Mouse (Mus musculus): ENCODE results near the gene Marc1. TPM values are rescaled to one million over a fixed set of nuclear protein-coding genes. Genes with fewer than 3 reads are reported as not detected.
A peak's percentile ranks its signal among the peaks of the same experiment; 100 is the strongest.

The Marc1 gene
- polyA plus RNA-seq, 2 experiments, result 10.3 to 22.6 TPM

DNA sequence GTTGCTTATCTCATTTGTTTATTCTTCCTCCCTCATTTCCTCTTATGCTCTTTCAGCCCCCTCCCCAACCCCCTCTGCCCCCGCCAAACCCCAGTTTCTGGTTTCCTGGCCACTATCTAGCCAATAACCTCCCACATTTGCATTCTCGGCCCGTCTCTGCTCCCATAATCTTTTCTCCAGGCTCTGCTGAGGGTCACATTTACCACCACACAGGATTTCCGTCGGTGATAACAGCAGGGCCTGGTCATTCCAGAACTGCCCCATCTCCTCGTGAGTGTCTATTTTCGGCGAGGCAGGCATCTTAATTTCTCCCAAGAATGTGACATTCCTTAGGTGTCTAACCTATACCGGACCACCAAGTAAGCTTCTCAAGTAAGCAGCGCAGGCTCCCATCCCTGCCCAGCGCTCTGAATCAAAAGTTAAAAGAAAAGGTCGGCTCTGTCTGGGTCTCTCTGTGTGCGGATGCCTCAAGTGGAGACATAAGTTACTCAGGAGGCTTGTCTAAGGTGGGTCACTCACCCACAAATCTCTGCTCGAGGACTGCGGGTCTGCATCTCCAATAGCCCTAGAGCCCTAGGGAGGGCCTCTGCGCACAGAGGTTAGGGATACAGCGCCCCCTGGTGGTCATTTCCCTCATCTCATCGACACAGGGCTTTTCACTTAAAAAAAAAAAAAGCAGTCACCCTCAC is 39.8 kb downstream of the Marc1 start:
- H3K27ac ChIP-seq, result no peak overlapping the region
- ATAC-seq (ENCODE audit: insufficient read depth) (peak; percentile 64), DNase-seq (ENCODE audit: low read depth in 3 of 3, low spot score in 3 of 3) (peak in 1 of 3 experiments; percentile 35)
- H3K9me3 ChIP-seq (ENCODE audit: control insufficient read depth, low read length), result no peaks in the 10 kb centered on the region
- peaks cover 0 to 10% of the 10 kb centered on the region in 2 experiments; a peak in 2 of 4 replicates for H3K4me1 ChIP-seq (replicated peaks; ENCODE audit: control insufficient read depth in 2 of 2, insufficient read depth in 2 of 2, low read length in 1 of 2)
- no peak for TF ChIP-seq EP300 (IDR thresholded peaks at IDR 0.05; ENCODE audit: low read depth)
- TF ChIP-seq CTCF (IDR thresholded peaks at IDR 0.05; ENCODE audit: low read depth), result peak; percentile 90
- H3K9ac ChIP-seq (replicated peaks), result no peak overlapping the region
- no peaks in the 10 kb centered on the region for H3K27me3 ChIP-seq (ENCODE audit: control insufficient read depth, insufficient read depth, low read length)
- peak overlapping the region; percentile 19; the same call in 1 of the 2 replicates for H3K4me2 ChIP-seq (ENCODE audit: low read depth)
- no peaks in the 10 kb centered on the region for H3K36me3 ChIP-seq (replicated peaks; ENCODE audit: control insufficient read depth, insufficient read depth, low read depth)
- 5% methylated on average over 18 of the region's 18 CpGs for WGBS (ENCODE audit: insufficient replicate concordance)
- no peak overlapping the region for H3K4me3 ChIP-seq (ENCODE audit: insufficient read depth in 1 of 2, low read depth in 2 of 2, low read length in 2 of 2)

GRCm38 (mm10) chr1:184763866-184764265 is 47.2 kb downstream of the Marc1 start:
- Histone ChIP-seq H3K4me3 (ENCODE audit: insufficient read depth in 1 of 2, low read depth in 2 of 2, low read length in 2 of 2) (no peak overlapping the region), H3K4me2 (ENCODE audit: low read depth) (no peak overlapping the region), H3K27ac (no peak overlapping the region), H3K9ac (replicated peaks) (no peak overlapping the region), H3K36me3 (replicated peaks; ENCODE audit: control insufficient read depth, insufficient read depth, low read depth) (no peaks in the 10 kb centered on the region), H3K9me3 (ENCODE audit: control insufficient read depth, low read length) (no peaks in the 10 kb centered on the region), H3K4me1 (replicated peaks; ENCODE audit: control insufficient read depth in 2 of 2, insufficient read depth in 2 of 2, low read length in 1 of 2) (no peaks in the 10 kb centered on the region), H3K27me3 (ENCODE audit: control insufficient read depth, insufficient read depth, low read length) (no peaks in the 10 kb centered on the region)
- DNase-seq (ENCODE audit: low read depth in 3 of 3, low spot score in 3 of 3) (no peak), ATAC-seq (ENCODE audit: insufficient read depth) (no peak)
- WGBS (ENCODE audit: insufficient replicate concordance), result 37% methylated on average over 3 of the region's 3 CpGs
- TF ChIP-seq CTCF (IDR thresholded peaks at IDR 0.05; ENCODE audit: low read depth) (no peak), EP300 (IDR thresholded peaks at IDR 0.05; ENCODE audit: low read depth) (no peak)

- Histone ChIP-seq H3K4me1 (replicated peaks; ENCODE audit: control insufficient read depth in 2 of 2, insufficient read depth in 2 of 2, low read length in 1 of 2) (no peaks in the 10 kb centered on the region), H3K27ac (no peak overlapping the region), H3K9ac (replicated peaks) (no peak overlapping the region), H3K4me2 (ENCODE audit: low read depth) (no peak overlapping the region), H3K4me3 (ENCODE audit: insufficient read depth in 1 of 2, low read depth in 2 of 2, low read length in 2 of 2) (no peak overlapping the region), H3K27me3 (ENCODE audit: control insufficient read depth, insufficient read depth, low read length) (no peaks in the 10 kb centered on the region), H3K9me3 (ENCODE audit: control insufficient read depth, low read length) (no peaks in the 10 kb centered on the region), H3K36me3 (replicated peaks; ENCODE audit: control insufficient read depth, insufficient read depth, low read depth) (no peaks in the 10 kb centered on the region)
- 46% methylated on average over 5 of the region's 5 CpGs for WGBS (ENCODE audit: insufficient replicate concordance)
- DNase-seq (ENCODE audit: low read depth in 3 of 3, low spot score in 3 of 3), result no peak
- no peak for TF ChIP-seq CTCF (IDR thresholded peaks at IDR 0.05; ENCODE audit: low read depth)
- TF ChIP-seq EP300 (IDR thresholded peaks at IDR 0.05; ENCODE audit: low read depth), result no peak
- ATAC-seq (ENCODE audit: insufficient read depth), result no peak
These were observed 48.2 kb downstream of the Marc1 start for GRCm38 (mm10) chr1:184762941-184763340.

GRCm38 (mm10) chr1:184761988-184762387 is 49.1 kb downstream of the Marc1 start:
- ATAC-seq (ENCODE audit: insufficient read depth) (no peak), DNase-seq (ENCODE audit: low read depth in 3 of 3, low spot score in 3 of 3) (no peak)
- no peaks in the 10 kb centered on the region for H3K9me3 ChIP-seq (ENCODE audit: control insufficient read depth, low read length)
- no peak overlapping the region for H3K9ac ChIP-seq (replicated peaks)
- no peak overlapping the region for H3K27ac ChIP-seq
- no peaks in the 10 kb centered on the region for H3K27me3 ChIP-seq (ENCODE audit: control insufficient read depth, insufficient read depth, low read length)
- WGBS (ENCODE audit: insufficient replicate concordance), result 62% methylated on average over 4 of the region's 4 CpGs
- no peaks in the 10 kb centered on the region for H3K4me1 ChIP-seq (replicated peaks; ENCODE audit: control insufficient read depth in 2 of 2, insufficient read depth in 2 of 2, low read length in 1 of 2)
- H3K4me3 ChIP-seq (ENCODE audit: insufficient read depth in 1 of 2, low read depth in 2 of 2, low read length in 2 of 2), result no peak overlapping the region
- TF ChIP-seq EP300 (IDR thresholded peaks at IDR 0.05; ENCODE audit: low read depth), result no peak
- TF ChIP-seq CTCF (IDR thresholded peaks at IDR 0.05; ENCODE audit: low read depth), result no peak
- H3K36me3 ChIP-seq (replicated peaks; ENCODE audit: control insufficient read depth, insufficient read depth, low read depth), result no peaks in the 10 kb centered on the region
- H3K4me2 ChIP-seq (ENCODE audit: low read depth), result no peak overlapping the region

DNA sequence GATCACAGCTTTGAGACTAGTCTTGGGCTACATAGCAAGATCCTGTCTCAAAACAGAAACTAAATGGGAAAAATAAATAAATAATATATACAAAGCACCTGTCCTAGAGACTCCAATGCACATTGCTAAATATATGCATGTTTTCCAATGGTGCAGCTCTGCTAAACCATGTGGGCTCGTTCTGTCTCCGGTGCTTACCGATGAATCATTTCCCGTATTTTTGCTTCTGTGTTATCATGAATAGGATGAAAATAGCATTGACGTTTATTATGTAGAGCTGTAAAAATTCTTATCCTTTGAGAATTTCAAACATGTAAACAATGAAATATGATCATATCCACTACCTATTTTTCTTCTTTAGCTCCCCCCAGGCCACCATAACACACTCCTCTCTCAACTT is 58.4 kb downstream of the Marc1 start:
- no peak overlapping the region for H3K4me3 ChIP-seq (ENCODE audit: insufficient read depth in 1 of 2, low read depth in 2 of 2, low read length in 2 of 2)
- no peaks in the 10 kb centered on the region for H3K36me3 ChIP-seq (replicated peaks; ENCODE audit: control insufficient read depth, insufficient read depth, low read depth)
- H3K4me1 ChIP-seq (replicated peaks; ENCODE audit: control insufficient read depth in 2 of 2, insufficient read depth in 2 of 2, low read length in 1 of 2), result no peaks in the 10 kb centered on the region
- no peaks in the 10 kb centered on the region for H3K27me3 ChIP-seq (ENCODE audit: control insufficient read depth, insufficient read depth, low read length)
- no peak overlapping the region for H3K4me2 ChIP-seq (ENCODE audit: low read depth)
- DNase-seq (ENCODE audit: low read depth in 3 of 3, low spot score in 3 of 3) (no peak), ATAC-seq (ENCODE audit: insufficient read depth) (no peak)
- no peak overlapping the region for H3K27ac ChIP-seq
- TF ChIP-seq CTCF (IDR thresholded peaks at IDR 0.05; ENCODE audit: low read depth), result no peak
- TF ChIP-seq EP300 (IDR thresholded peaks at IDR 0.05; ENCODE audit: low read depth), result no peak
- H3K9me3 ChIP-seq (ENCODE audit: control insufficient read depth, low read length), result no peaks in the 10 kb centered on the region
- H3K9ac ChIP-seq (replicated peaks), result no peak overlapping the region
- 68% methylated on average over 5 of the region's 5 CpGs for WGBS (ENCODE audit: insufficient replicate concordance)
